Mouse (Mus musculus) olfactory bulb, adult 2 months (tissue): ENCODE data around the gene Jak2. TPM values are rescaled to one million over a fixed set of nuclear protein-coding genes. Genes with fewer than 3 reads are reported as not detected.

Experiments used
- H3K27ac ChIP-seq: fragments of 200-500 bp; 2 replicates; pipeline ENCODE4 v1.5.1; 2012; ENCODE audit warnings: low read depth, low read length; ENCODE audit not compliant: insufficient read depth
- H3K4me1 ChIP-seq: fragments of 200-500 bp; 2 replicates; pipeline ENCODE4 v1.6.1; 2012; ENCODE audit warnings: low read length; ENCODE audit not compliant: control insufficient read depth, insufficient read depth
- H3K4me3 ChIP-seq: fragments of 200-500 bp; 2 replicates; pipeline ENCODE4 v1.5.1; 2012; ENCODE audit warnings: mild to moderate bottlenecking, low read depth, low read length, moderate library complexity; ENCODE audit not compliant: insufficient read depth
- CTCF ChIP-seq: fragments of 200-500 bp; IDR thresholded peaks from 2 replicates; pipeline ENCODE4 v1.5.1; 2012; ENCODE audit warnings: low read depth, mild to moderate bottlenecking, low read length, moderate library complexity; ENCODE audit not compliant: insufficient read depth
- POLR2A ChIP-seq: fragments of 200-500 bp; IDR thresholded peaks from 2 replicates; pipeline ENCODE4 v1.6.1; 2012; ENCODE audit warnings: mild to moderate bottlenecking, low read depth, low read length, moderate library complexity; ENCODE audit not compliant: insufficient read depth
- WGBS: fragments of 180-500 bp; shearing (Covaris S2); methylation state at CpG from one replicate; pipeline ENCODE4 v1.1.7; 2018; 5-methylcytosine and 5-hydroxymethylcytosine counted together
- polyA plus RNA-seq: library from polyadenylated mRNA; stranded (reverse); fragments of >200 nt; gene quantifications from 2 replicates; pipeline ENCODE4 v1.2.4, GENCODE M21; 2012; ENCODE audit warnings: low replicate concordance; ENCODE audit not compliant: missing spikeins, insufficient read depth, insufficient read length

Gene Jak2
- polyA plus RNA-seq, 1 experiment = not detected

DNA sequence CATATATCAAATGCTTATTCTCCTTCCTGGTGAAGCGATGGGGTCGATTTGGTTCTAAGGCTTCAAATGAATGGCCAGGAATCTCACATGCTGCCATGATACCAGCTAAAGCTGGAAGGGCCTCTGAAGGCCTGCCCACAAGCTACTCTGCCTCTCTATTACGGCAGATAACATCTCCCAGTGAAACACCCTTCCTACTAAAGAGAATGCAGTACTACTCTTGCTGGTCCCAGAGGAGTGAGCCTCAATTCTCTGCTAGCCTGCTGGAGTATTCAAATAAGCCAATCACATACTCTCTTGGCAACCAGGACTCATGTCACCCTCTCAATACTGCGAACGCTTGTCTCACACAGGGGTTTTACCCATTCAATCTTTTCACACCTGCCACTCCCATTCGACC lies 90.7 kb downstream of the Jak2 start:
- H3K4me1 ChIP-seq = no peaks in the 10 kb centered on the region
- H3K4me3 ChIP-seq = no peak overlapping the region
- TF ChIP-seq POLR2A (no peak), CTCF (no peak)
- 93% methylated on average over 6 of the region's 6 CpGs for WGBS
- H3K27ac ChIP-seq = no peak overlapping the region

- no peak for TF ChIP-seq POLR2A
- no peak for TF ChIP-seq CTCF
- Histone ChIP-seq H3K4me3 (no peak overlapping the region), H3K27ac (no peak overlapping the region), H3K4me1 (no peaks in the 10 kb centered on the region)
Observed at GRCm38 (mm10) chr19:29344868-29345267, 93.2 kb downstream of the Jak2 start.

GRCm38 (mm10) chr19:29345636-29346035 lies 94.0 kb downstream of the Jak2 start:
- H3K27ac ChIP-seq = no peak overlapping the region
- WGBS = 74% methylated on average over 6 of the region's 6 CpGs
- no peak overlapping the region for H3K4me3 ChIP-seq
- no peaks in the 10 kb centered on the region for H3K4me1 ChIP-seq
- TF ChIP-seq CTCF (no peak), POLR2A (no peak)

DNA sequence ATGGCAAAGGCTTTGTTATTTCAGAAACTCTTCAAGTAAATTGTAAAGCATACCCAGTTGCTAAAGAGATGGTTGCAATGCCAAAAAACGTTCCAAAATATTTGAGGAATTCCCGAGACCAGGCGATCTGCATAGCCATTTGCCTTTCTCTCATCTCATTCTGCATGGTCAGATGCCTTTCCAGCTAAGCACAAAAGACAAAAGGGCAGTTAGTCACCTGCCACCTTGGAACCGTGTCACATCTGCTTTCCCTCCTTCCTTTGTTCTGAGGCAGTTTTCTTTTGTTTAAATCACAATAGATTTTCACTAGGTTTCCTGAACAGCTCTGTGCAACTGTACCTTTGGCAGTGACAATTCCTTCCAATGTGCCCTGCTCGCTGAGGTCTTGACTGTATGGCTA lies 99.4 kb downstream of the Jak2 start:
- TF ChIP-seq CTCF = no peak
- TF ChIP-seq POLR2A = no peak
- WGBS = 56% methylated on average over 5 of the region's 5 CpGs
- H3K4me1 ChIP-seq = no peaks in the 10 kb centered on the region
- H3K27ac ChIP-seq = no peak overlapping the region
- H3K4me3 ChIP-seq = no peak overlapping the region

DNA sequence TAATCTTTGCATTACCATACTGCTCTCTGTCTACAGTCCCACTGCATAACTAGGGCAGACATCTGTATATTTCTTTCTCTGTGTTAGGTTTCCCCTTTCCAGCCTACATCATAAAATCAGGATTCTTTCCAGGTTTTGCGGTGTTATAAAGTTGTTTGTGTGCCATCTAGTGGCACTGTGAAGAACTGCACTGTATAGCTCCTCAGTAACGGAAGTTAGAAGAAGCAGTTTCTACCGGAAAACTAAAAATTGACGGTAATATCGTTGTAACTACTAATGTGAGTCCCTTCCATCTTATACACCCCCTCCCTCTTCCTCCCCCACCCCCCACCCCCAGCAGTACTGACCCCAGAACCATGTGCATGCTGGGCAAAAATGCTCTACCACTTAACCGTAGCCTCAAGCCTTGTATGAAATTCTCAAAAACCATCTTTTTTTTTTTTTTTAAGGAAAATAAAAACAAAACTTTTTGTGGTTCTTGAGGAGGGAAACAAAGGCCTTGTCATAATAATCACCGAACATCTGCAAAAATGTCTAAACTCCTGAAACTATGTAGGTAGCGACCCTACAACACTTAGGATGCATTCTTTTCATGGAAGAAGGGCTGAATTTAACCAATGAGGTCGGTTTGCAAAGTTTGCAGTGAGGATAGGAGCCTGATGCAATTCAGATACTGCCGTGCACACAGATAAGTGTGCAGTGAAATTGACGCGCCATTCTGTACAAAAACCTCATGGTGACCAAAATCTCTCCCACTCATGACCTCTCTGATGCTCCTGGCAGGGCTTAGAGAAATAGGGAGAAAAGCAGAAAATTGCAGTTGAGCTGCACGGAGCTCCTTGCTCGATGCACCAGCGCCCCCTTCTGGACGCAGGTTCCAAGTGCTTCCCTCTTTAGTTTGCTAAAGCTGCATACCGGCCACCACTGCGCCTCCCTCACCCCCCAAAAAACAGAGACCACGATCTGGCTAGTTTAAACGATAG lies 103.6 kb downstream of the Jak2 start:
- peak overlapping the region; percentile 26; the same call in 1 of the 2 replicates for H3K4me3 ChIP-seq
- 3% methylated on average over 20 of the region's 20 CpGs for WGBS
- no peak for TF ChIP-seq POLR2A
- TF ChIP-seq CTCF = peak; percentile 87
- H3K4me1 ChIP-seq = peaks cover 2% of the 10 kb centered on the region
- no peak overlapping the region for H3K27ac ChIP-seq

DNA sequence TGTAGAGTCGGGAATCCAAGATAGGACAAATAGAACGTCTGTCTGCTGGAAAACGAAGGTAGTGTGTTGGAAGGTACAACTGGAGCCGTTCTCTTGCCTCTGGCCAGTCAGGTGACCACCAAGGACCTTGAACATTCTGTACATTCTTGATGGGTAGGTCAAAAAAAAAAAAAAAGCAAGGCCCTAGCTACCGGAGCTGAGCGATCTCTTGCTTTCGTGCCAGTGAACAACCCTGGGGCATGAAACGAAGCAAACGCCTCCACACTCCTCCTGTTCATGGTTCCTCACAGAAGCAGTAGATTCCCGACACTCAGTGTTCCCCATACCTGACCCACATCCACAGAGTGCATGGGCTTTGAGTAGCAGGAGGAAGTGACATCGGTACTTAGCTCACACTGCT lies 104.7 kb downstream of the Jak2 start:
- peaks cover 3% of the 10 kb centered on the region for H3K4me1 ChIP-seq
- no peak for TF ChIP-seq CTCF
- TF ChIP-seq POLR2A = no peak
- WGBS = 85% methylated on average over 11 of the region's 11 CpGs
- H3K4me3 ChIP-seq = no peak overlapping the region
- no peak overlapping the region for H3K27ac ChIP-seq

DNA sequence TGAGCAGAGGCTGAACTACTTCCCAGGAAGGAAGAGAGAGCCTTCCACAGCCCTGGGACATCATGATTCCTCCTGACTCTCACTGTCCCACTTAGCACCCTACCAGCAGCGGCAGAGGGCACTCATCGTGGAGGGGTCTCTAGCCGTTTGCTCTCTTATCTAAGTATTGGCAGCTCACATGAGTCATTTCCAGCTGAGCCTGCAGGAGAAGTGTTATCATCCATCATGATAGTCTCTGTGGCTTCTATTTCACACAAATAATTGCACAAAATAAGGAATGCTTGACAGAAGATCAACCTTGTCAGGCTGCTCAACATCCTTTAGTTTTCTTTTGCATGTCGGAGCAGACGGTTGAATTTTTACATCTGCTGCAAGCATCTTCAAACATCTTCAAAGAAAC lies 108.6 kb downstream of the Jak2 start:
- TF ChIP-seq POLR2A (no peak), CTCF (no peak)
- Histone ChIP-seq H3K4me1 (peaks cover 3% of the 10 kb centered on the region), H3K27ac (no peak overlapping the region), H3K4me3 (no peak overlapping the region)
- WGBS = 83% methylated on average over 5 of the region's 5 CpGs

- Histone ChIP-seq H3K27ac (peak overlapping the region; percentile 25), H3K4me1 (peaks cover 4% of the 10 kb centered on the region), H3K4me3 (peak overlapping the region; percentile 71)
- TF ChIP-seq CTCF (no peak), POLR2A (peak; percentile 76)
- WGBS = 2% methylated on average over 33 of the region's 33 CpGs
Observed at GRCm38 (mm10) chr19:29361468-29362130, 110.0 kb downstream of the Jak2 start.

- Histone ChIP-seq H3K27ac (no peak overlapping the region), H3K4me1 (peaks cover 6% of the 10 kb centered on the region), H3K4me3 (peak overlapping the region; percentile 71)
- WGBS = 36% methylated on average over 13 of the region's 13 CpGs
- no peak for TF ChIP-seq POLR2A
- TF ChIP-seq CTCF = no peak
Observed at GRCm38 (mm10) chr19:29362173-29362930, 110.7 kb downstream of the Jak2 start.

Other genes with a start within 250 kb of the Jak2 start
- not detected in 2 replicates for gene Ak3, start 203.9 kb upstream of the Jak2 start, polyA plus RNA-seq
- not detected in 2 replicates for gene Rcl1, start 150.5 kb upstream of the Jak2 start, polyA plus RNA-seq
- gene Insl6, start 73.5 kb downstream of the Jak2 start, polyA plus RNA-seq = not detected in 2 replicates
- gene Rln1, start 82.8 kb downstream of the Jak2 start, polyA plus RNA-seq = not detected in 2 replicates
- gene Plgrkt, start 115.6 kb downstream of the Jak2 start, polyA plus RNA-seq = not detected in 2 replicates
- gene Cd274, start 115.6 kb downstream of the Jak2 start, polyA plus RNA-seq = not detected in 2 replicates
- not detected in 2 replicates for gene Pdcd1lg2, start 159.1 kb downstream of the Jak2 start, polyA plus RNA-seq